Mouse (Mus musculus): ENCODE measurements around the gene Supt5. TPM values are rescaled to one million over a fixed set of nuclear protein-coding genes. Genes with fewer than 3 reads are reported as not detected.
A peak's percentile ranks its signal among the peaks of the same experiment; 100 is the strongest.

Supt5 gene
- polyA plus RNA-seq, 1 experiment, result 245 TPM

DNA sequence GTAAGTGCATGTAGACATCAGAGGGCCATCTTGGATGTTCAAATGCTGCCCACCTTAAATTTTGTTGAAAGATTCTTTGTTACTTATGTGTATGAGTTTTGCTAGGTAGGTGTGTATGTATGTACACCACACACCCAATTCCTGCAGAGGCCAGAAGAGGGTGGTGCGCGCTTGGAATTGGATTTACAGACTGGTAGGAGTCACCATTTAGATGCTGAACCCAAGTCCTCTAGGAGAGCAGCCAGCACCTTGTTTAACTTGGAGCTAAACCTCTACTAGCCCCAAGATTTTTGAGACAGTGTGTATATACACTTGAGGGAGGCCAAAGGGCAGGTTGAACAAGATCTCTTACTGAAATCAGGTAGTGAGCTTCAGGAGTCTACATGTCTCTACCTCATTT lies 14.7 kb upstream of the Supt5 start:
- 96% methylated on average over 2 of the region's 2 CpGs for WGBS
- no peak for DNase-seq
- Histone ChIP-seq H3K4me1 (replicated peaks; ENCODE audit: control insufficient read depth, insufficient read depth, low read length) (peaks cover 16% of the 10 kb centered on the region), H3K4me3 (ENCODE audit: control insufficient read depth, insufficient read depth, low read length) (no peak overlapping the region), H3K27me3 (ENCODE audit: control insufficient read depth, insufficient read depth, low read length) (no peaks in the 10 kb centered on the region), H3K36me3 (ENCODE audit: control insufficient read depth, insufficient read depth, low read length) (peaks cover 12% of the 10 kb centered on the region), H3K27ac (ENCODE audit: control insufficient read depth, insufficient read depth, low read length) (no peak overlapping the region)
- TF ChIP-seq CTCF (IDR thresholded peaks at IDR 0.05; ENCODE audit: borderline replicate concordance, control insufficient read depth, extremely low read depth, insufficient read depth, low read length, poor library complexity) (no peak), POLR2A (IDR thresholded peaks at IDR 0.05; ENCODE audit: control insufficient read depth, extremely low read depth, insufficient read depth, low read length, poor library complexity) (no peak)

DNA sequence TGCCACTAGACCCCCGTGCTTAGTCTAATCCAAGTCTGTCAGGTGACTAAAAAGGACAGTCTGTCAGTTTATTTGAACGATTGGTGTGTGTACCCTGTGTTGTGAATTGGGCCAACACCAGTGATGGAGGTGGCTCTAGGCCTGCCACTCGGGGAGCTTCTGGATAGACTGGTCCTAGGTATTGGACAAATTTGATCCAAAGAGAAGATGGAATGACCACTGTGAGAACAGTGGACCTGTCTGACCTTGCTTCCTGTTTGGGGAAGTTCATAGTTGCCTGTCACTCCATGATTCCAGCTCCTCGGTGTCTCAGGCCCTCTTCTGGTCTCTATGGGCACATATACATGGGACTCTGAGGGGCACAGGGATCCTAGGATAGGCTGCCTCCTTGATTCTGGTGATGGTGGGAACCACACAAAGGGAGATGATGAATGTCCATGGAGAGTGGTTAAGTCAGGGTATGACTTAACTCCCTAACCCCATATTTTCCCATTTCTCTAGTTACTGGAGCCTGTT lies 13.2 kb upstream of the Supt5 start:
- peaks cover 16% of the 10 kb centered on the region for H3K4me1 ChIP-seq (replicated peaks; ENCODE audit: control insufficient read depth, insufficient read depth, low read length)
- DNase-seq, result no peak
- H3K4me3 ChIP-seq (ENCODE audit: control insufficient read depth, insufficient read depth, low read length), result no peak overlapping the region; the same call in 1 of the 2 replicates
- no peak for TF ChIP-seq POLR2A (IDR thresholded peaks at IDR 0.05; ENCODE audit: control insufficient read depth, extremely low read depth, insufficient read depth, low read length, poor library complexity)
- TF ChIP-seq CTCF (IDR thresholded peaks at IDR 0.05; ENCODE audit: borderline replicate concordance, control insufficient read depth, extremely low read depth, insufficient read depth, low read length, poor library complexity), result no peak
- H3K36me3 ChIP-seq (ENCODE audit: control insufficient read depth, insufficient read depth, low read length), result peaks cover 12% of the 10 kb centered on the region
- WGBS, result 17% methylated on average over 4 of the region's 4 CpGs
- no peaks in the 10 kb centered on the region for H3K27me3 ChIP-seq (ENCODE audit: control insufficient read depth, insufficient read depth, low read length)
- H3K27ac ChIP-seq (ENCODE audit: control insufficient read depth, insufficient read depth, low read length), result no peak overlapping the region

DNA sequence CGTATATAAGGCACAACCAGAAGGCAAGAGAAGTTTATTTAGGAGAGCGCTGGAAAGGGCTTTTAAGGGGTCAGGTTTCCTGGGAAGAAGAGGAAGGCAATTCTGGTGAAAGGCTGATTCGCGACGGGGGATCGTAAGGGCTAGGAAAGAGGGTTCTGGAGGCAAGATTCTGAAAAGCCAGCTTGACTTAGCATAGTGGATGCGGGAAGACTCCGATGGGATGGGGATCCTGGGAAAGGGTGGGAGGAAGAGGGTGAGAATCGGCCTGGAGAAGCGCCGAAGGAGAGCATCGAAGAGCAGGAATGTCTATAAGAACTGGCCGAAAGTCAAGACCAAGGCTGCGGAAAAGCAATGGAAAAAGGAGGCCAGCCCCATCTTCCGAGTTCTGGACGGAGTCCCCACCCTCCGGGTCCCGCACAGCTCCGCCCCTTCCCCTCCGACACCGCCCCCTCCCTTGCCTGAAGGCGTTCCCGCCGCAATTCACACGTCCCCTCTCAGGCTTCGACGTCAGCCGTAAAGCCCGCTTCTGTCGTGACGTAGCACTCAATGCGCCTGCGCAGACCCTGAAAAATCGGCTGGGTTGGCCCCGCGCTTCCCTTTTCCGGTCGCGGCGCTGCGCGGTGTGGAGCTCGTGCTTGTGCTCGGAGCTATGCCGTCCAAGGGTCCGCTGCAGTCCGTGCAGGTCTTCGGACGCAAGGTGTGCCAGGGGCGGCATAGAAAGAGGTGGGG lies 11.8 kb upstream of the Supt5 start, which contains the start of gene Rps16:
Gene Rps16 (plus strand): TSS at position 498 of the 729 bp plus-strand sequence.
- WGBS, result 2% methylated on average over 50 of the region's 50 CpGs
- TF ChIP-seq POLR2A (IDR thresholded peaks at IDR 0.05; ENCODE audit: control insufficient read depth, extremely low read depth, insufficient read depth, low read length, poor library complexity) (peak; percentile 32), CTCF (IDR thresholded peaks at IDR 0.05; ENCODE audit: borderline replicate concordance, control insufficient read depth, extremely low read depth, insufficient read depth, low read length, poor library complexity) (0 out of 2 replicates have a peak, but pooled peaks have one; percentile 31)
- peak within 1 kb of the TSS; percentile 41; the same call in 1 of the 2 replicates for H3K27ac ChIP-seq (ENCODE audit: control insufficient read depth, insufficient read depth, low read length)
- H3K27me3 ChIP-seq (ENCODE audit: control insufficient read depth, insufficient read depth, low read length), result no peaks in the 10 kb centered on the region
- peak within 1 kb of the TSS; percentile 79 for H3K4me3 ChIP-seq (ENCODE audit: control insufficient read depth, insufficient read depth, low read length)
- peak; percentile 99 for DNase-seq
- H3K36me3 ChIP-seq (ENCODE audit: control insufficient read depth, insufficient read depth, low read length), result peaks cover 12% of the 10 kb centered on the region
- H3K4me1 ChIP-seq (replicated peaks; ENCODE audit: control insufficient read depth, insufficient read depth, low read length), result peaks cover 14% of the 10 kb centered on the region

DNA sequence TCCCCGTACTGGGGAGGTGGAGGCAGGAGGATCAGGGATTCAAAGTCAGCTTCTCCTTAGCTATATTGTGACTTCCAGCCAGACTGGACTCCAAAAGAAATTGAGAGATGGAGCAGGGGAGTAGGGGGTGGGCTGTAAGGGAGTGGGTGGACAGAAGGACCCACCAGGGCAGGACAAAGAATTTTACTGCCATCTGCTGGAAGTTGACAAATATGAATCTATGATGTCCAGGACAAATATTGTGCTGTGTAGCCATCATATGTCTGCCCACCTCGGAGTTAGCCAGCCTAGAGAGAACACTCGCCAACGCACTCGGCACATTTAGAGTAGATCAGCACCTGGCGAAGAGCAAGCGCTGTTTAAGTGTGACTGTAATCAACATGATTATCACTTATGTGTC lies 10.1 kb upstream of the Supt5 start:
- Histone ChIP-seq H3K36me3 (ENCODE audit: control insufficient read depth, insufficient read depth, low read length) (peaks cover 10% of the 10 kb centered on the region), H3K27me3 (ENCODE audit: control insufficient read depth, insufficient read depth, low read length) (no peaks in the 10 kb centered on the region), H3K4me1 (replicated peaks; ENCODE audit: control insufficient read depth, insufficient read depth, low read length) (peaks cover 10% of the 10 kb centered on the region), H3K4me3 (ENCODE audit: control insufficient read depth, insufficient read depth, low read length) (no peak overlapping the region), H3K27ac (ENCODE audit: control insufficient read depth, insufficient read depth, low read length) (no peak overlapping the region)
- DNase-seq, result no peak
- TF ChIP-seq CTCF (IDR thresholded peaks at IDR 0.05; ENCODE audit: borderline replicate concordance, control insufficient read depth, extremely low read depth, insufficient read depth, low read length, poor library complexity) (no peak), POLR2A (IDR thresholded peaks at IDR 0.05; ENCODE audit: control insufficient read depth, extremely low read depth, insufficient read depth, low read length, poor library complexity) (no peak)
- WGBS, result 87% methylated on average over 7 of the region's 7 CpGs

DNA sequence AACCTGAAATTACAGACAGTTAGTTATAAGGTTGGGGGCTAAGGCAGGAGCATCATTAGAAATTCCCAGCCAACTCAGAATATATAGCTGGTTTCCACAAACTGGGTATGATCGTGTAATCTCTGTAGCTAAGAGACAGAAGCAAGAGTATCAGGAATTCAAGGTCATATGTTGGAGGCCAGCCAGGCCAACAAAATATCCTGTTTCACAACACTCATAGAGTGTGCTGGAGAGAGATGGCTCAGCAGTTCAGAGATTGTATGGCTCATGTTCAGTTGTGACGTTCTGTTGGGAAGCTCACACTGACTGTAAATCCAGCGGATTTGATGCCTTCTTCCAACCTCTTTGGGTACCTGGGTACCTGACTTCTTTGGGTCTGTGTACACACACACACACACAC lies 9.2 kb upstream of the Supt5 start:
- Histone ChIP-seq H3K27ac (ENCODE audit: control insufficient read depth, insufficient read depth, low read length) (no peak overlapping the region), H3K36me3 (ENCODE audit: control insufficient read depth, insufficient read depth, low read length) (peaks cover 2% of the 10 kb centered on the region), H3K4me3 (ENCODE audit: control insufficient read depth, insufficient read depth, low read length) (no peak overlapping the region), H3K27me3 (ENCODE audit: control insufficient read depth, insufficient read depth, low read length) (no peaks in the 10 kb centered on the region), H3K4me1 (replicated peaks; ENCODE audit: control insufficient read depth, insufficient read depth, low read length) (peaks cover 10% of the 10 kb centered on the region)
- TF ChIP-seq POLR2A (IDR thresholded peaks at IDR 0.05; ENCODE audit: control insufficient read depth, extremely low read depth, insufficient read depth, low read length, poor library complexity) (no peak), CTCF (IDR thresholded peaks at IDR 0.05; ENCODE audit: borderline replicate concordance, control insufficient read depth, extremely low read depth, insufficient read depth, low read length, poor library complexity) (no peak)
- no peak for DNase-seq
- WGBS, result 88% methylated on average over 3 of the region's 3 CpGs

DNA sequence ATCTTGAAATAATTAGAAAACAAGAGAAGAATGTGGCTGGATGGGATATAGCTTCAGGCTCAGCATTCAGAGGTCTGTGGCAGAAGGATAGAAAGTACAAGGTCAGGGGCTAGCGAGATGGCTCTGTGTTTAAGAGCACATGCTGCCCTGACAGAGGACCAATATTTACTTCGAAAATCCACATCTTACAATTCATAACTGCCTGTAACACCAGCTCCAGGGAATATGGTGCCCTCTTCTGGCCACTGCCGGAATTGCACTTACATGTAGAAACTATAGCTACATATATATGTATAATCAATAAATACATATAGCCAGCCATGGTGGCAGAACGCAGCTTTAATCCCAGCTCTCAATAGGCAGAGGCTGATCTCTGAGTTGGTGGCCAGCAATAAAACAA lies 6.1 kb upstream of the Supt5 start:
- Histone ChIP-seq H3K4me3 (ENCODE audit: control insufficient read depth, insufficient read depth, low read length) (no peak overlapping the region), H3K27ac (ENCODE audit: control insufficient read depth, insufficient read depth, low read length) (no peak overlapping the region), H3K4me1 (replicated peaks; ENCODE audit: control insufficient read depth, insufficient read depth, low read length) (0 out of 2 replicates have a peak, but pooled peaks cover under 1% of the 10 kb centered on the region), H3K27me3 (ENCODE audit: control insufficient read depth, insufficient read depth, low read length) (no peaks in the 10 kb centered on the region; the same call in 1 of the 2 replicates), H3K36me3 (ENCODE audit: control insufficient read depth, insufficient read depth, low read length) (no peaks in the 10 kb centered on the region)
- TF ChIP-seq POLR2A (IDR thresholded peaks at IDR 0.05; ENCODE audit: control insufficient read depth, extremely low read depth, insufficient read depth, low read length, poor library complexity), result no peak
- no peak for TF ChIP-seq CTCF (IDR thresholded peaks at IDR 0.05; ENCODE audit: borderline replicate concordance, control insufficient read depth, extremely low read depth, insufficient read depth, low read length, poor library complexity)
- WGBS, result 0% methylated on average over 4 of the region's 4 CpGs
- DNase-seq, result peak; percentile 59

All from thymus, adult 2 months (tissue).